Mouse (Mus musculus) midbrain, embryonic 13.5 days (tissue): ENCODE results near the gene 1700030J22Rik. TPM values are rescaled to one million over a fixed set of nuclear protein-coding genes. Genes with fewer than 3 reads are reported as not detected.
A peak's percentile ranks its signal among the peaks of the same experiment; 100 is the strongest.

Experiments
- ATAC-seq: fragments of 200-750 bp; cut with Nextera tagmentation; 2 replicates; pipeline ENCODE4 v1.8.0; 2017; ENCODE audit warnings: mild to moderate bottlenecking, moderate TSS enrichment, moderate library complexity
- H3K27ac ChIP-seq: fragments of 300-500 bp; sonication (generic); 2 replicates; pipeline ENCODE4 v1.5.1; 2015; ENCODE audit warnings: inconsistent platforms, mild to moderate bottlenecking, moderate library complexity
- H3K27me3 ChIP-seq: fragments of 300-500 bp; sonication (generic); 2 replicates; pipeline ENCODE4 v1.6.1; 2015; ENCODE audit warnings: mild to moderate bottlenecking, inconsistent platforms
- H3K36me3 ChIP-seq: fragments of 300-500 bp; sonication (generic); 2 replicates; pipeline ENCODE4 v1.6.1; 2015; ENCODE audit warnings: mild to moderate bottlenecking, inconsistent platforms
- H3K4me1 ChIP-seq: fragments of 300-500 bp; sonication (generic); replicated peaks from 2 replicates; pipeline ENCODE4 v1.6.1; 2015; ENCODE audit warnings: inconsistent platforms
- H3K4me2 ChIP-seq: fragments of 300-500 bp; sonication (generic); replicated peaks from 2 replicates; pipeline ENCODE4 v1.6.1; 2015; ENCODE audit warnings: moderate library complexity, mild to moderate bottlenecking, inconsistent platforms
- H3K4me3 ChIP-seq: fragments of 300-500 bp; sonication (generic); replicated peaks from 2 replicates; pipeline ENCODE4 v1.5.1; 2015; ENCODE audit warnings: mild to moderate bottlenecking, inconsistent platforms
- H3K9ac ChIP-seq: fragments of 300-500 bp; sonication (generic); replicated peaks from 2 replicates; pipeline ENCODE4 v1.6.1; 2015; ENCODE audit warnings: mild to moderate bottlenecking, inconsistent platforms
- H3K9me3 ChIP-seq: fragments of 300-500 bp; sonication (generic); 2 replicates; pipeline ENCODE4 v1.6.1; 2016; ENCODE audit warnings: mild to moderate bottlenecking, inconsistent platforms
- WGBS: fragments of 180-500 bp; shearing (Covaris S2); methylation state at CpG from one replicate; pipeline ENCODE4 v1.1.7; 2015; 5-methylcytosine and 5-hydroxymethylcytosine counted together
- polyA plus RNA-seq: library from polyadenylated mRNA; unstranded; fragments of >200 nt; fragmentation: Nextera tagmentation; extraction: Ambion mirVana; gene quantifications from 2 replicates; pipeline ENCODE4 v1.2.1, GENCODE M21; 2015

Gene 1700030J22Rik
- polyA plus RNA-seq, 1 experiment from 2014 or later = 6.7 TPM

DNA sequence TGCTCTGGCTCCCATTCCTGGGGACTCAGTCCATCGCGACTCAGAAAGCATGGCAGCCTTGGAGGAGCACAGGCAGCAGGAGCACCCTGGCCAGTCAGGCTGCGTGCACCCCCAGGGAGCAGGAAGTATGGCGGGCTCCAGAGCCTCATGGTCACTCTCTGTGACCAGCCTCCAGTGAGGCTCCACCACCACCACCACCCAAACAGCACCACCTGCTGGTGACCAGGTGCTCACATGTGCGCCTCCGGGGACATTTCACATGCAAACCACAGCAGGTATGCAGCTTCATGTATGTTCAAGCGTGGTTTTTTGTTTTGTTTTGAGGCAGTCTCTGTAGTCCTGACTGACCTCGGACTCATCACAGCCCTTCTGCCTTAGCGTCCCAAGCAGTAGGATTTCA is 50.9 kb downstream of the 1700030J22Rik start:
- no peak for ATAC-seq
- WGBS = 85% methylated on average over 9 of the region's 9 CpGs
- no peaks in the 10 kb centered on the region for H3K4me1 ChIP-seq
- no peak overlapping the region for H3K4me3 ChIP-seq
- no peak overlapping the region for H3K27ac ChIP-seq
- H3K9me3 ChIP-seq = no peaks in the 10 kb centered on the region
- no peak overlapping the region for H3K4me2 ChIP-seq
- no peak overlapping the region for H3K9ac ChIP-seq
- no peaks in the 10 kb centered on the region for H3K27me3 ChIP-seq
- peaks cover 27% of the 10 kb centered on the region for H3K36me3 ChIP-seq

DNA sequence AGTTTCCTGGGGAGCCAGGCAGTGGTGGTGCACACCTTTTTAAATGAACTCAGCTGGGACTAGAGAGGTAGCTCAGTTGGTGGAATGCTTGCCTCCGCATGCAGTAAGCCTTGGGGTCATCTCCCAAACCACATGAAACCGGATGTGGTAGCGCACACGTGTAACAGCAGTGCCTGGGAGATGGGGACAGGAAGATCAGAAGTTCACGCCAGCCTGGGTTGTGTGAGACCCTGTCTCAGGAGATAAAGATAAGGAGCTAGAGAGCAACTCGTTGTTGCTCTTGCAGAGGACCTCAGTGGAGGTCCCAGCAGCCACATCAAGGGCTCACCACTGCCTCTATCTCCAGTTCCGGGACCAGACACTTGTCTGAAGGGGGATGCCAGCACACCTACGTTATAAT is 55.2 kb downstream of the 1700030J22Rik start:
- Histone ChIP-seq H3K4me3 (no peak overlapping the region), H3K9ac (no peak overlapping the region), H3K9me3 (no peaks in the 10 kb centered on the region), H3K27me3 (no peaks in the 10 kb centered on the region), H3K36me3 (peaks cover 10% of the 10 kb centered on the region), H3K27ac (no peak overlapping the region), H3K4me1 (peaks cover 17% of the 10 kb centered on the region), H3K4me2 (no peak overlapping the region)
- no peak for ATAC-seq
- WGBS = 92% methylated on average over 8 of the region's 8 CpGs

DNA sequence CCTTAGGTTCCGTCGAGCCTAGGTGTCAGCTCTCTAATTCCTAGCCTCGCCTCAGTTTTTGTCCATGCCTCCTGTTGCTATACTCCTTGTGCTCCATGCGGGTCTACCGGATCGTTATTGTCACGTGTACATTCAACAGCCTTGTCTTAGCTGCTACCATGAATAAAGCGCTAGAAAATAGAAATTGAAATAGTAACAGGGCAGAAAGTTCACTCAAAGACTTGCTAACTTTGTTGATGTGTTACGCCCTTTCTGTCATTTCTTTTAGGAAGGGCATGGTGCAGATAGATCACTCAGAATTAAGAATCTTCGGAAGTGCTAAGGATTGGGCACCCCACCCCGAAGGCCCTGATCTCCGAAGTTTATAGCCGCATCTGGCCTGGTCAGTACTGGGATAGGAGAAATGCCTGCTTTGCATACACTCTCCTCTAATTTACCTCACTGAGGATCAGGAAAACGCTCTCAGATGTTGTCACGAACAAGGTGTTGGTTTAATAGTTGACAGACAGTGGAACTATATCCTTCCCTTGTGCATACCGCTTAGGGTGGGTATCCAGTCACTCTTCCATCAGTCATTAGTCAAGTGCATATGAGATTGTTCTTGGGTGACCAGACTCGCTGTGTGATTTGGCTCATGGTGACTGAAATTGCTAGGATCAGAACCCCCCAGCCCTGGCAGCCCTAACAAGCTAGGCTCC is 56.5 kb downstream of the 1700030J22Rik start:
- Histone ChIP-seq H3K4me3 (peak overlapping the region; percentile 73), H3K27ac (no peak overlapping the region), H3K27me3 (no peaks in the 10 kb centered on the region), H3K9me3 (no peaks in the 10 kb centered on the region), H3K9ac (peak overlapping the region; percentile 74), H3K4me1 (peaks cover 17% of the 10 kb centered on the region), H3K36me3 (peaks cover 5% of the 10 kb centered on the region), H3K4me2 (peak overlapping the region; percentile 75)
- ATAC-seq = peak; percentile 13; the same call in 1 of the 2 replicates
- WGBS = 36% methylated on average over 17 of the region's 17 CpGs

DNA sequence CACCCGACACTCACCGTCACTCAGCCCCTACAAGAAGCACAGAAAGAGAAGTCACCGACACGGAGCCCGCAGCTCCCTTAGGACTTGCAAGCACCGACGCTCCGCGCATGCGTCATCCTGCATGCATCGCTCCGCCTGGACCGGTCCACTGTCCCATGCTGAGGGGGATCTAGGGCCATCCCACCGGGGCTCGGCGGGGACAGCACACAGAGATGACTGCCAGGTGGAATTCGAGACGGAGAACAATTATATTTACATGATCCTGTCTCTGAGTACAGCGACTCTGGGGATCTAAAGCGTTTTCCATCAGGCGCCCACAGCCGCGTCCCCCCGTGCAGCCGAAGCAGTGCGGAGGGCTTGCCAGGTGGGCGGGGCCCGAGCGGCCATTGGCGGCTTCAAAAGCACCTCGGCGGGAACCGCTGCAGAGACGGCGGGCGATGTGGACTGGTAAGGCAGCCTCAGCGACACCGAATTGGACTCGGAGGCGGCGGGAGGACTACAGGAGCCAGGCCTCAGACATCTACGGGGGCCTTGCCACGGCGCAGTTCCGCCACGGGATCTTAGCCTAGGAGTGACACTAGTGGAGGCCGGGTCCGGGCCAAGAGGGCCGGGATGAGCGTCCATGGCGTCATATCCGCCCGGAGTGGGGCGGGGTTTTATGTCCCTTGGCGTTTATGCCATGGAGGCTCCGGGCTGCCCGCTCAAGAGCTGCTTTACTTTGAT is 57.3 kb downstream of the 1700030J22Rik start, which contains the start of the genes Cmc2 and Cenpn:
TSS of gene Cmc2 (minus strand) at position 119 of the 723 bp plus-strand sequence.
TSS of gene Cenpn (plus strand) at position 394 of the 723 bp plus-strand sequence.
- peak; percentile 96 for ATAC-seq
- Histone ChIP-seq H3K27me3 (no peaks in the 10 kb centered on the region), H3K27ac (peak within 1 kb of the TSS; percentile 86), H3K4me2 (peak within 1 kb of the TSS; percentile 75), H3K4me3 (peak within 1 kb of the TSS; percentile 73), H3K9me3 (no peaks in the 10 kb centered on the region), H3K4me1 (peaks cover 17% of the 10 kb centered on the region), H3K9ac (peak within 1 kb of the TSS; percentile 74), H3K36me3 (0 out of 2 replicates have a peak, but pooled peaks cover 3% of the 10 kb centered on the region)
- under 1% methylated on average over 57 of the region's 57 CpGs for WGBS

DNA sequence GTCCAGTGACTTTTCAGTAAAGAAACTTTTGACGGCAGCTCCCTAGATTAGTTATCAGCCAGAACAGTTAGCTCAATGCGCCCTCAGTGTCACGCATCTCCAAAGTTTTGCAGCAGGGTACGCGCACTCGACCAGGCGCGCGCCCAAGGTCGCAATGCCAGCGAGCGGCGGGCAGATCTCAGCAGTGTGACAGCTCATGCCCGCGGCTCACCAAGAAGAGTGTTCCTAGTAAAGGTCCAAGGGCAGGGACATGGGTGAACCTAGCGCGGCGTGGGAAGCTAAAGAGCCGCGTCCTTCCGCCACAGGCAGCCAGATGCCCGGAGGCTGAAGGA is 57.8 kb downstream of the 1700030J22Rik start:
- peaks cover 17% of the 10 kb centered on the region for H3K4me1 ChIP-seq
- H3K27me3 ChIP-seq = no peaks in the 10 kb centered on the region
- no peaks in the 10 kb centered on the region for H3K9me3 ChIP-seq
- peak; percentile 76 for ATAC-seq
- H3K36me3 ChIP-seq = 0 out of 2 replicates have a peak, but pooled peaks cover 8% of the 10 kb centered on the region
- under 1% methylated on average over 22 of the region's 22 CpGs for WGBS
- H3K27ac ChIP-seq = peak overlapping the region; percentile 86
- peak overlapping the region; percentile 74 for H3K9ac ChIP-seq
- H3K4me3 ChIP-seq = peak overlapping the region; percentile 73
- H3K4me2 ChIP-seq = peak overlapping the region; percentile 75

Other genes starting within 250 kb of the 1700030J22Rik start
- 7.2 and 7.9 TPM in 2 replicates for gene Cdyl2, start 246.0 kb downstream of the 1700030J22Rik start, polyA plus RNA-seq
- 45.1 and 46.3 TPM in 2 replicates for gene Cmc2, start 57.5 kb downstream of the 1700030J22Rik start, polyA plus RNA-seq
- gene Cenpn, start 57.2 kb downstream of the 1700030J22Rik start, polyA plus RNA-seq = 18.5 and 20.0 TPM in 2 replicates
- gene Atmin, start 35.6 kb downstream of the 1700030J22Rik start, polyA plus RNA-seq = 18.1 and 20.1 TPM in 2 replicates
- 88.9 and 89.2 TPM in 2 replicates for gene Gcsh, start 14.6 kb upstream of the 1700030J22Rik start, polyA plus RNA-seq
- not detected in 2 replicates for gene Pkd1l2, start 103.5 kb upstream of the 1700030J22Rik start, polyA plus RNA-seq
- gene Bco1, start 116.9 kb upstream of the 1700030J22Rik start, polyA plus RNA-seq = 0.08 and 0.13 TPM in 2 replicates
- gene Gan, start 179.2 kb upstream of the 1700030J22Rik start, polyA plus RNA-seq = 2.9 and 3.0 TPM in 2 replicates